Mouse (Mus musculus): ENCODE measurements around the gene Cdk10.

DNA sequence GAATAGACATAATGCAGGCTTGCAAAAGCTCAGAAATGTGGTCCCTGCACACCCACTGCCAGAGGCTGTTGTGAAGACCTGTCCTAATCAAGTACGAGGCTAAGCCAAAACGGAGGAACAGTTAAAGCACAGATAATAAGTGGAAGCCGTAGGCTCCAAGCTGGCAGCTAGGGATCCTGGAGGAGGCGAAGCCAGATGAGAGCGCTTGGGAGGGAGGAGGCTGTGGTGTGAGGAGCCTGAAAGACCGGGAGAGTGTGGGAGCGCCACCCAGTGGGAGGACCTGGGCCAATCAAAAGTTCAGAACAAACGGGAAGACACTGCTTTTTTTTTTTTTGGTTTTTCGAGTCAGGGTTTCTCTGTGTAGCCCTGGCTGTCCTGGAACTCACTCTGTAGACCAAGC, 34.0 kb upstream of the Cdk10 start:
- peak; percentile 56; the same call in 1 of the 2 replicates for TF ChIP-seq CTCF (IDR thresholded peaks at IDR 0.05; ENCODE audit: control insufficient read depth, insufficient read depth, low read length)
- TF ChIP-seq POLR2A (IDR thresholded peaks at IDR 0.05; ENCODE audit: borderline replicate concordance, control insufficient read depth, low read depth, low read length), result no peak
